Mouse (Mus musculus) kidney, adult 9 months (tissue): ENCODE measurements at regions not wholly inside any gene's neighbourhood (a gene's known extent, or its start where the extent isn't known, plus 50 kb on each side); places are given as distances from the start of the nearest gene placed in this dataset.

ENCODE experiments used
- DNase-seq: peaks from one replicate; pipeline ENCODE4 v3.0.0; 2022

DNA sequence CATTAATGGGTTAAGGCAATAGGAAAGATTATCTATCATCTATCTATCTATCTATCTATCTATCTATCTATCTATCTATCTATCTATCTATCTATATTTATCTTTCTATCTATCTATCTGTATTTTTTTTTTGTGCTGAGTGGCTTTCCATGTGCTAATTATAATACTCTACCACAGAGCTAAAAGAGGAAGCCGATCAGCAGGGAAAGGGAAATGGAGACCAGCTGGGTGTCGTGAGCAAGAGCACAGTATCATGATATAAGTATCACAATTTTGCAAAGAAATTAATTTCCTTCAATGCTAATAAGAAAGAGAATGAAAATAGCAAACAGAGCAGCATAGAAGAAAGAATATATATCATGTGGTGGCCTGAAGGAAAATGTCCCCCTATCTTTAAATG, 69.6 kb downstream of the Cldn1 start:
- no peak for DNase-seq

DNA sequence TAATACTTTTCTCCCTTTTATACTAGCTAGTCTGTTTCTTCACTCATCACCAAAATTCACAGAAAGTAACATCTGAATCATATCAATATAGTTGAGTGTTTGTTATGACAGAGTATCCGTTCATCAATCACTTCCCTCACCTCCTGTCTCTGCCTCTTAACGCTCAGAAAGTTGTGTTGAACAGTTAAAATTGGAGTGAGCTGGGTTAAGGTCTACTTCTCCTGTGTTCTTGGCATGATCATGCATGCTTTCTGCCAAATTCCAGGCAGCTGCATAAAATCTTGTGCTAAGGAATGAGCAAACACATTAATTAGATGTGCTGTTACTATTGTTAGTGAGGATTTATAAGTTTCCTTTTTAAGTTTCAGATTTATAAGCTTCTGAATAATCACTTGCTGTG, 79.9 kb downstream of the Cldn1 start:
- DNase-seq, result no peak

DNA sequence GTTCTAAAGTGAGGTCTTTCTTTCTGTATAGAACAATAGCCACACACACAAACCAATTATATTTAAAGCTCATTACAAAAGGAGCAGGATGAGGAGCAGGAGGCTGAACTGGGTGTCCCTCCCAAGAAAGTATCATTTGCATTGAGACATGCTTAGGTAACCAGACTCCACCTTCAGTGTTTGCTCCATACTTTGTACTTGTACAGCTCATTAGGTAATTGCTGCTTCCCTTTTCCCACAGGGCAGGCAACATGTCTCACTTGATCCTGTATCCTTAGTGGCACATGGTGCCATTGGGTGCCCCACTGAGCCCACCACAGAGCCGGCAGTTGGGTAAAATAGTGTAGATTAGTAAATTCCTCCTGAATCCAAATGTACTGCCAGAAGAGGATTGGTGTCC, 86.0 kb downstream of the Cldn1 start:
- no peak for DNase-seq

DNA sequence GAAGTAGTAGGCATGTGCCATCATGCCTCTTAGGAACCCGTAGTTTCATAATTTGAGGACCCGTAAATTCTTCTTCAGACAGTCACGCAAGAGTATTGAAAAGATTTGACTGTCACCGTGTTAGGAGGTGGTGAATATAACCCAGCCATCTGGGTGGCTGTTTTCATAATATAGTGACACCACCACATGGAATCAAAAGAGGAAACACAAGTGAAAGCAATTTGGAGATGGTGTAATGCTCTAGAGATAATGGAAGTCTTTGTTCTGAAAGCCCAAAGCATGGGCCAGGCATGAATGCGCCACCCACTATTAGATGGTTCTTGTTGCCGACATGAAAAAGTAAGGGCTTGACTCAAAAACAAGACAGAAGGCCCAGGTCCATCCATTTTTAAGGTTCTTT, 86.9 kb downstream of the Cldn1 start:
- DNase-seq, result no peak

DNA sequence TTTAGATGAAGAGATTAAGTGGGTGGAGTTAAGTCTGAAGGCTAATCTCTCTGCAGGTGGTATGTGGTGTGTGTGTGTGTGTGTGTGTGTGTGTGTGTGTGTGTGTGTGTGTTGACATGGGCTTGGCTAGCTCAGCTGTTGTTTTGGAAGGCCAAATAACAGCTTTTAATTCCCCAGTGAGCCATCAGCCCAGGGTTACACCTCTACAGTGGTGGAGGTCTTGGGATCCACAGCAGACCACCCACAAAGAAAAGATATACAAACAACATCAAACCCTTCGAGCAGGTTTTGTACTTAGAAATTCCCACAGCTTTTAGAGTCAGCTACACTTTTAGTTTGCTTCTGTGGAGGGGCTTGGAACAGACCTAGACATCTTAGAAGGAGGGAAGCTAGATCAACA, 89.2 kb downstream of the Cldn1 start:
- DNase-seq, result no peak

DNA sequence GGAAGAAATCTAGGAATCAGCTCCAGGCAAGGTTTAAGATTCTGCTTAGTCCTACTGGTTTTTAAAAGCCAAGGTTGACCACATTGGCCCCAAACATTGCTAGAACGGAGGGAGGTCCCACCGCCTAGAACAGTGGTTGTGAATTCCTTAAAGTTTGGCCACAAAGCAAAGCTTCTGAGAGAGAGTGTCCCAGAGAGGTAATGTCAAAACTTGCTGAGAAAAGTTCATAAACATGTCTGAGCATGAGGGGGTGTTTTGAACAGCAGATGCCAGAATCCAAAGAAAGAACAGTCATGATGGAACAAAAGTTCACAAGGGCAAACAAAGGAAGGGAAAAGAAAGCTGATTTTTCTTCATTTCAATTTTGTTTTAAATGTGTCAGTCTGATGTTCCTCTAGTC, 90.1 kb downstream of the Cldn1 start:
- DNase-seq, result peak; percentile 13

DNA sequence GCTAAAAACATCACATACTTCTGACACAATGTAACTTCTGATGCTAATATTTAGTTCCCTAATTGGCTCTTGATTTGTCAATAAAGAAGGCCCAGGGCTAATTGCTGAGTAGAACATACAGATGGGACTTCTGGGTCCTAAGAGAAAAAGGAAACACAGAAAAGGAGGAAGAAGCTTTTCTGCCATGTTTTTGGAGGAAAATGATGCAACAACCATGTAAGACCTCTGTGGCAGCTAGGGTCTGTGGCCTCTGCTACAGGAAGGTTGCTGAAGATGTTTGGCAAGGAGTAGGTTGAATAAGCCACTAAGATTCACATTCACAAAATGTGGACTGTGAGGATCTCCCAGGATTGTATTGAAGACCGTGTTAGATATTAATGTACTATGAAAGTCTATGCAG, 94.9 kb downstream of the Cldn1 start:
- DNase-seq, result no peak

DNA sequence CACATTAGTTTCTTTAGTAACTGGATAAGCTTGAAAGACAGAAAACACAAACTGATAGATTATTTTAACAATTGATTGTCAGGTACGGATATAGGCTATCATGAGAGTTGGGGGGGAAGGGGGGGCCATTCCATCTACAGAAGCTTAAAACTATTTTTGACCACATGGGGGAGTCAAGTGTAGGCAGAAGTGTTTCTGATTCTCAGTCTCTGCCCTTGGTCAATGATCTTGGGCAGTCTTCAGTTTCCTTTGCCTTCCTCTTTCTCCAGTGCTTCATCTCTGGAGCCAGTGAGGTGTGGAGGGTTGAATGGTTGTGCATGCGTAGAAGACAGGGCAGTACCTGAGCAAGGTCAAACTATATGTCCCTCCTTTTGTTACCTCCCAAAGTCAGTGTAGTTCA, 118.8 kb downstream of the Cldn1 start:
- peak; percentile 60 for DNase-seq

DNA sequence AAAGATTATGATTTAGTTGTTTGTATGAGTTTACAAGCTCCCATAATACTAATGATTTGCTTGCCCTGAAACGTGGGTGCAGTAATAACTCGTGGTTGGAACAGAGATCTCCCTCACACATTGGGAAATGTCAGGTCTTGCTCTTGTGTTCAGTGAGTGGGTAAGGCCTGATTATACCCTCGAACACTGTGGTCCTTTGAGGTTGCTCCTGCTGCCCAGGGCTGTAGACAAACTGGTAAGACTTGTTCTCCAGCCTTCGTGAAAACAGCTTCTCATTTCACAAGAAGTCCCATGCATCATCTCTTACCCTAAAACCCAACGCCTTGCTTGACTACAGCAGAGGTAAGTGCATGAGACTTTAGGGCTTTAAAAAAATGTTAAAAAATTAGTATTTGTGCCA, 119.9 kb downstream of the Cldn1 start:
- no peak for DNase-seq

DNA sequence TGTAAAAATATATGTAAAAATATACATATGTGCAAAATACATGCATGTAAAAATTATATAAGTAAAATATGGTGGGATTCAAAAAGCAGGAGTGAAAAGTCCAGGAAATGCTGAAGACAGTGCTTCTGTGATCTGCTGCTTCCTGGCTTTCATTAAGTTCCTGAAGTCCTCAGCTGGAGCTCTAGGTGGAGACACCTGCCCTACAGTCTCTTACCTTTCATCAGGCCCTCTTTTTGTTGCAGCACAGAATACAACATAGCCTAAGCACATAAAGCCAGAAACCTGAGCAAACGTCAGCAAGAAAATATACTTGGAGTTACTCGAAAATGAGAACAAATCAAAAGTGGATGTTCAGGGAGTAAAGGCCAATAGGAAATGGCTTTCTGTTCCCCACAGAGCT, 120.6 kb downstream of the Cldn1 start:
- no peak for DNase-seq

DNA sequence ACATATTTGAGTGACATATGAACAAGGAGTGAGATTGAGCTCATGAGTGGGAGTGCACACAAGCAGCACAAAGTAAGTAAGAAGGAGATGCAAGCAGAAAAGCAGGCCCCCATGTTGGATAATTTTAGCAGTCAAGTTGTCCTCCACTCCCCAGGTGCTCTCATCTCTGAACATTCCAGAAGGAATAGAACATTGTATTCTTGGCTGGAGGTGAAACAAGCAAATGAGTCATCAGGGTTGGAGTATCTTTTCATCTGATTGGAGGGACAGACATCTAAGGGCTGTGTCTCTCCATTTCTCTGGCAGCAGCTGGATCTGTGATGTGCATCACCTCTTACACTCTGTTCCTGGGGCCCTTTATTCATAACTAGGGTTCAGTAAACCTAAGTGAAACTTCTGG, 122.7 kb downstream of the Cldn1 start:
- DNase-seq, result no peak

DNA sequence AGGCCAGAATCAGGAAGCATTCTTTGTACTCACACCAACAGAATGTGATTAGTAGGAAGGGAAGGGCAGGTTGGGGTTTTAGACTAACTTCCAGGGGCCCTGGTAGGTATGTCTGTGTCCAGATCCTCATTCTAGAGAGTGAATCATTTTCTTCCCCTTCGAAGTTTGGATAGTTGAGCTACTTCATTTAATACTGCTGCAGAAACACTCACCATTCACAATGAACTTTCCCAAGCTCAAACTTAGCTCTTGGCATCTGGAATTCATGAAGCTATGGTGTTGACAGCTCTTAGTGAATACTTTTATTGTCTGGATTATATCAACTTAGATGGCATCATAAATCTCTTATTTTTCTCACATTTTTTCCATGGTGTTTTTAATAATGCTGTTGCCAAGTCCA, 123.7 kb downstream of the Cldn1 start:
- DNase-seq, result no peak

DNA sequence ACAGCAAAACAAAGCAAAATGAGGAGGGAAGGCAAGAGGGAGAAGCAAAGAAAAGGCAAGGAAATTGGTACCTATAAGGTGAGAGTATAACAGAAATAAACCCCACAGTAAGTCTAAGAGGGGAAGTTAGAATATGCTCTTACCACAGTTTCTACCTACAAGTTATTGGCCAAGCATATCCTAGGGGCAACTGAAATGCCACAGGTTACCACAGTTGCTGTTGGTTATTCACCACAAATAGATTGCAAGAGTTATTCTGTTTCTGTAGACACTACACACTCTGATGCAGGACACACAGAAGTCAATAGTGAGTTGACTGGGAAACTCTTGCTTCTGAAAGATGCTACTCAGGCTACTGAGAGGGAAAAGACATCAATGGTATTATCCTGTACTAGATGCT, 129.7 kb upstream of the P3h2 start:
- no peak for DNase-seq

DNA sequence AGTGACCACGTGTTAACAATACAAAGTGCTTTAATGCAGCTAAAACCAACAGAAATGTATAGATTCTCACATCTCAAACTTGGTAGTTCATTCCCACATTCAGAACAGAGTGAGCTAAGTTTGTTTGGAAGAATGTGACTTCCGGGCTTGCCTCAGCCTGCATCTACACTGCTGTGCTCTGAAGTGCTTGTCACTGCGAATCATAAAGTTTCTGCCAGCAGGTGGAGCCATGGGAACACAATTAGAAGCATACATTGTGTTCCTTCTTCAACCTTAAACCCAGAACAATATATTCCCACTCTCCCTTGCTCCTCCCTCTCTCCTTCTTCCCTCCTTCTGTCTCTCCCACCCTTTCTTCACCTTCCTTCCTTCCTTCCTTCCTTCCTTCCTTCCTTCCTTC, 128.5 kb upstream of the P3h2 start:
- DNase-seq, result peak; percentile 92

DNA sequence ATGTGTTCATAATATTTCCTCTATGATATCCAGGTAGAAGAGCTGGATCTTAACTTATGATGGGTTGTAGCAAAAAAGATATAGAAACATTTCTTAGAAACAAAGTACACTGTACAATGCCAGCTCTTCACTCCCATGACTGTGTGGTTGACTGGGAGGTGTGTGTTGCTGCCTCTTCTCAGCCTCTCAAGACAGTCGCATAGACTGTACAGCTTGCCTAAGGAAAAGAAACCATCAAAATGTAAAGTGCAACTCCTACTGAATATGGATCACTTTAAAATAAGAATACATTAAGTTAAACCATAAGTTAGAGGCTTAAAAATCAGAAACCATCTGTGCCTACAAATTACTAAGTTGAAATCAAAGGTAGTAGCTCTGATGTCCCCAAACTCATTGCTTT, 125.5 kb upstream of the P3h2 start:
- DNase-seq, result no peak

DNA sequence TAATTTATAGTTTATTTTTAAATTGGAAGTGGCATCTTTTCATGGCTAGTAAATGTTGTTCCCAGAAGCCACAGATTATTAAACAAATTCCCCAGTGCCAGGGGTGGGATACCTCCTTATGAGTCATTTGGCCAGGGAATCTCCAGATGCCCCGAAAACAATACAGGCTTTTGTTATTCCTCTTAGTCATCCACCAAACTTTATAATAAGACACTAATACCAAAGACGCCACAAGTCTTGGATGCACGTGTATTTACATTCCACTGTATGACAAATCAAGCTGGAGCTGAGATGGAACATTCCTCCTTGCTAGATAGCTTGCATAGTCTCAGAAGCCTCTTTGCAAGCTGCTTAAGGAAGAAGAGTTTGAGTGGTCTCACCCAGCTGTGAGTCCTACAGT, 105.8 kb upstream of the P3h2 start:
- DNase-seq, result no peak

DNA sequence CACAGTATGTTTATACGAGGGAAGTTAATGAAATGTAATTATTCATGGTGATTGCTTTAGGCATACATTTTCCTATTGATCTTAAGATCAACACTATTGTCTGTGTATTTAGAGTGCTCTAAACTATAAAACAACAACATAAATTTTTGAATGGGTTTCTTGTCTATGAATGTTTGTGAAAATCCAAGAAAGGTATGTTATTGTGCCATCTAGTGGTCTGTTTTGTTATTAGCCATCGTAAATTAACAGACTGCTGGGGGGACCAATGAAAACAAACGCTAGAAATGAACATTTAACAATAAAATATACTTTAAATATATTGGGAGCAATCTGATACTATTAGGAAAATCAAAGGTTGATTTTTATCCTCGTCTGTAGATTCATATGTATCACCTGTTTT, 93.5 kb upstream of the P3h2 start:
- DNase-seq, result peak; percentile 69

DNA sequence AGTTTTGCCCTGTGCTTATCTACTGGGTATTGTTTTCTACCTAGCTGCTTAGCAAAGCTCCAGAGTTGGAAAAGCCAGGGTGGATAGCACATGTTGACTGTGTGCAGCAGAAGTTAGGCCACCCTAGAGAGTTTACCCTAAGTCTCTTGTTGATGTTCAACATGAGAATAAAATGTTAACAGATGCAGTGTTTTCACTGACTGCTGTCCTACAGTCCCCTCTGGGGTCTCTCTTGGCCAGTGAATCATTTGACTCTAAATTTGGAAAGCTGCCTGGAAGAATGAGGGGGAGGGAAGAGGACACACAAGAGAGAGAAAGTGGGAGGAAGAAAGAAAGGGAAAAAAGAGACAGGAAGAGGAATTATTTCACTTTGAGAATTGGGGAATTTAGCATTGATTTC, 90.8 kb upstream of the P3h2 start:
- DNase-seq, result no peak

DNA sequence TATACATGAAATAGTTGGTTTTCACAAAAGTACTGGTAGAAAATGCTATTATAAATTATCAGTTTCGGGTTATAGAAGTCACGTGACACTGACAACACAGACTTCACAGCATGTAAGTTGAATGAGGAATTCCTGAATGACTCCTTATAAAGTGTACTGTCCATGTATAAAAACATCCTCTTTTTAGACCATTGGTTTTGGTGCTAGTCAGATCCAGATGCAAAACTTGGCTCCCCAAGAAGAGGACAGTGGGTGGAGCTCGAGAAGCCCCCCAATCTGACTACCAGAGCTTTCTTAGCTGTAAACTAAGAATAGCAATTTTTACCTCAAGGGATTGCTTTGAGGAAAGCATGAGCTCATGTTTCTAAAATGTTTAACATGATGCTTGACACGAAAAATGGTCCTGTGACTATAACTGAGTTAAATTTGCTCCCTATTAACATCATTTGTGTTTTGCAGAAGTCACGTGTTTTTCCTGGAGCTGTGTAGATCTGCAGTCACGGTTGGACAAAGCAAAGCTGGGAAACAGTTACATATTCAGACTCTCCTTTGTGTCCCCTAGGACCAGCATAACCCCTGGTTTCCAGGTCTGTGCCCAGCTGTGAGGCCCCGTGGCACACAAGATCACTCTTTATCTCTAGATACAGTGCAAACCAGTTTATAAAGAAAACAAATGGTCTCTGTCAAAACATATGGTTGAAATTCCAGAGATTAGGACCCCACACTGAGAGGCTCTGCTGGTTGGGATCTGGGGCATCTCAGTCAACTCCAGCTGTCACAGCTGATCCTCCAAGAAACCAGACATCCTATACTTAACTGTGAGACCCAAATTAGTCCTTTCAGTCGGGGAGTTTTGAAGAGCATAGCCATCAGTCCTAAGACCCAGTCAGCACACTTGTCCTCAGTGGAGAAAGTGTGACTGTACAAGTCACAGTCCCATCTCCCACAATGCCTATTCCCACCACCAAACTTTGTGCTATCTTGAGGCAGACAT, 80.0 kb upstream of the P3h2 start:
- no peak for DNase-seq

DNA sequence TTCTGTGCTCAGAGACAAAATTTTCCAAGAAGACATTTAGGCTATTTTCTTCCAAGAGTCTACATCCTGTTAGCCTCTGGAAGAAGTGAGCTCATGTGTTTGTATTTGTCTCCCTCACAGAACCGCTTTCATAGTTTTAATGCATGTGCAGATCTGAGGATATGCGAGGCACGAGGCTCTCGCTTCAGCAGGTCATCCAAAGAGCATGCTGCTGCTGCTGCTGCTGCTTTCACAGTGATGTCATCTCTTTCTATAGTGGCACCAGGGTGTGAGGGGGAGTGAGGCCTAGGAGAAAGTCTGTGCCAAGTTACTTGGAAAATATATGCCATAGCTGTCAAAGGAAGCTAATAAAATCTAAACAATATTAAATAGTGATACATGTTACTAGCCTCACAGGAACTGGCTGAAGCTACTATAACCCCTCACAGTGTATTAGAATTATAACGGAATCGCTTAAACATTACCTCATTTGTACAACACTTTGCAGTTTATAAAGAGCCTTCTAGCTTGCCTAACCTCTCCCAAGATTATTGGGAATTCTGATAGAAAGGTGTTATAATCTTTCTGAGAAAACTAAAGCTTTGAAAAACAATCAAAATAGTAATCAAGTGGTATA, 79.2 kb upstream of the P3h2 start:
- no peak for DNase-seq

DNA sequence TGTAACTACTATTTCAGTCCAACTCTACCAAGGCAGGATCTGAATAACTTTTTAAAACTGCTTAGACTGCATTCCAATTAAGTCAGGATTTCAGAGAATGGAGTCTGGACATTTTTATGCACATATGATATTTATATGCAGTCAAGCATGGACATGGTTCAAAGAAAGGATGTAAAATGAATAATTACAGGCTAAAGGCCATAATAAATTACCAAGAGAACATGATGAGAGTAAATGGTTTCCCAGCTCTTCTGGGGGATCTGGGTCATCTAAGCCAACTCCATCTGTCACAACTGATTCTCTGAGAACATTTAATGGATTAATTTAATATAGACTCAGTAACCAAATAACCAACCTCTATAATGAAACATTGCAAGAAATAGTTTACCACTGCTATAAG, 77.9 kb upstream of the P3h2 start:
- DNase-seq, result no peak

DNA sequence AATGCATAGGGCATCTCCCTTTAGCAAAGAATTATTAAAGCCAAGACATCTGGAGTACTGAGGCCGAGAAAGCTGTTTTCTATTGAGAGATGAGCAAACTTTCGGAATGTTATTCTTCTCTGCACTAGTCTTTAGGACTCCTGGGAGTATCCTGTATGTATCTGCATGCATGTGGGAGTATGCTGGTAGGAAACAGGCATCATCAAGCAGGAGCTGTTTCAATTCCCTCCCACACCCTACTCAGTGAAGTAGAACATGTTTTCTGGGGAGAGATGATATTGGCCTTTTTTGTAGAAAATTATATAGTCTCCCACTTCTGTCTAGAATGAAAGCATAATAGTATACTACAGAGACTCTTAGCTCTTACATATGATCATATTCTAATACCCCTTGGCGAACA, 76.1 kb upstream of the P3h2 start:
- DNase-seq, result no peak

DNA sequence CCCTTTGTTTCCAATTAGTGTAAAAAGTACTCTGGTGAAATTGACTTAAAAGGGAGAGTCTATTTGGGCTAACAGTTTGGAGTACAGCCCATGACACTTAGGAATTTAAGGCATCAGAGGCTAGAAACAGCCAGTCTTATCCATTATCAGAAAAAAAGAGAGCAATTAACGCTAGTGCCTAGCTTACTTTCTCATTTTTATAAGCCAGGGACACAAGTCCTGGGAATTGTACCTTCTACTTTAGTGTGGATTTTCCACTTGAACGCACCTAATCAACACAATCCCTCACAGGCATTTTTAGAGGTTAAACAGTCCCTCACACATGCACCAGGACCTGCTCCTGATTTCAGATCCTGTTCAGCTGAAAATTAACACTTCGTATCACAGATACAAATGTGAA, 65.9 kb upstream of the P3h2 start:
- DNase-seq, result peak; percentile 87

DNA sequence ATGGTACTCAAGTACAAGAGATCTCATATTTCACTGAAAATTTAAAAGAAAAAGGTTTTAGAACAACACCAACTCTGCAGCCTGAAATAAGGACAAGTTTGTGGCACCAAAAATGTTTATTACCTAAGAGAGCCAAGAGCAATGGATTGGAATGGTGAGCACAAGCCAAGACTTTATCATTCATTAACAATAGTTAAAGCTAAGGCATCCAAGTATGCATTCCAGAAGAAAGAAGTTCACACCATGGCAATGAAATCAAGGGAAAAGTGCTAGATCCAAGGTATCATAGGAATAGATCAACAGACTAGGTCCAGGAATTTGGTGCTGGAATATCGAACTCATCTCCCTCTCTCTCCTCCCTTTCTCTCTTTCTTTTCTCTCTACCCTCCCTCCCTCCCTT, 63.8 kb upstream of the P3h2 start:
- DNase-seq, result peak; percentile 85

DNA sequence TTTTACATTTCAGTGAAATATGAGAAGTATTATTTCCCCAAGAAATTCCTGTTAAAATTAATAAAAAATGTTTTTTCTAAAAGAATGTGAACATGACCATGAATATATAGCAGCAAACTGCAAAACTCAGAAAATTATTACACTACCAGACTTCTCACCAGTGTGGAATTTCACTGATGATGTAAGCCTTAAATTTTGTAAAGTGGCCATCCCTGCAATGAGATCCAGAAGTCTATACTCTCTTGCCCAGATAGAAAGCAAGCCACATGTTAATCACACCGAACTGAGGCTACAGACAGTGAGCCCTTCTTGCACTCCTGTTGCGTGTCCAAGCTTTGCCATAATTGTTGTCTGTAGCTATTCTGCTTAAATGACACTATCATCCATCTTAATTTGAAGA, 62.6 kb upstream of the P3h2 start:
- DNase-seq, result no peak
